Mouse (Mus musculus) hindbrain, embryonic 16.5 days (tissue): ENCODE data around the gene Nkx2-5. TPM values are rescaled to one million over a fixed set of nuclear protein-coding genes. Genes with fewer than 3 reads are reported as not detected.
A peak's percentile ranks its signal among the peaks of the same experiment; 100 is the strongest.

Experiments
- ATAC-seq: fragments of 200-750 bp; cut with Nextera tagmentation; 2 replicates; pipeline ENCODE4 v1.8.0; 2017; ENCODE audit warnings: moderate TSS enrichment, moderate library complexity
- H3K27ac ChIP-seq: fragments of 300-500 bp; sonication (generic); 2 replicates; pipeline ENCODE4 v1.5.1; 2014; ENCODE audit warnings: low read depth, mild to moderate bottlenecking, control low read depth, low read length, moderate library complexity
- H3K27me3 ChIP-seq: fragments of 300-500 bp; sonication (generic); replicated peaks from 2 replicates; pipeline ENCODE4 v1.6.1; 2014; ENCODE audit warnings: low read length; ENCODE audit not compliant: control insufficient read depth, insufficient read depth
- H3K36me3 ChIP-seq: fragments of 300-500 bp; sonication (generic); 2 replicates; pipeline ENCODE4 v1.6.1; 2014; ENCODE audit warnings: mild to moderate bottlenecking, low read length, moderate library complexity, mixed read lengths; ENCODE audit not compliant: control insufficient read depth, insufficient read depth
- H3K4me1 ChIP-seq: fragments of 300-500 bp; sonication (generic); 2 replicates; pipeline ENCODE4 v1.6.1; 2014; ENCODE audit warnings: low read depth, low read length; ENCODE audit not compliant: control insufficient read depth, insufficient read depth
- H3K4me2 ChIP-seq: fragments of 300-500 bp; sonication (generic); 2 replicates; pipeline ENCODE4 v1.6.1; 2014; ENCODE audit warnings: mild to moderate bottlenecking, low read length, control low read depth, moderate library complexity
- H3K4me3 ChIP-seq: fragments of 300-500 bp; sonication (generic); 2 replicates; pipeline ENCODE4 v1.5.1; 2014; ENCODE audit warnings: mild to moderate bottlenecking, low read length, control low read depth, moderate library complexity
- H3K9ac ChIP-seq: fragments of 300-500 bp; sonication (generic); 2 replicates; pipeline ENCODE4 v1.6.1; 2014; ENCODE audit warnings: low read depth, mild to moderate bottlenecking, control low read depth, low read length, moderate library complexity
- H3K9me3 ChIP-seq: fragments of 300-500 bp; sonication (generic); 2 replicates; pipeline ENCODE4 v1.6.1; 2014; ENCODE audit warnings: mild to moderate bottlenecking, low read length, moderate library complexity; ENCODE audit not compliant: control insufficient read depth
- WGBS: fragments of 180-500 bp; shearing (Covaris S2); extraction: QIAGEN DNeasy Blood & Tissue Kit; methylation state at CpG from one replicate; pipeline ENCODE4 v1.1.7; 2014; 5-methylcytosine and 5-hydroxymethylcytosine counted together
- polyA plus RNA-seq: library from polyadenylated mRNA; unstranded; fragments of >200 nt; fragmentation: Nextera tagmentation; extraction: Ambion mirVana; gene quantifications from 2 replicates; pipeline ENCODE4 v1.2.1, GENCODE M21; 2015

The Nkx2-5 gene
- not detected in 2 replicates for polyA plus RNA-seq

- Histone ChIP-seq H3K9me3 (no peaks in the 10 kb centered on the region), H3K27ac (no peak within 1 kb of the TSS), H3K27me3 (peaks cover 63% of the 10 kb centered on the region), H3K4me3 (no peak within 1 kb of the TSS), H3K9ac (no peak within 1 kb of the TSS), H3K4me1 (peaks cover 4% of the 10 kb centered on the region), H3K4me2 (no peak within 1 kb of the TSS), H3K36me3 (no peaks in the 10 kb centered on the region)
- no peak for ATAC-seq
- WGBS = 1% methylated on average over 5 of the region's 5 CpGs
Observed at GRCm38 (mm10) chr17:26844909-26845148, at the start of gene Nkx2-5. Gene Nkx2-5 (minus strand): TSS chr17:26845009.

GRCm38 (mm10) chr17:26894342-26894741, 49.5 kb upstream of the Nkx2-5 start:
- Histone ChIP-seq H3K9me3 (no peaks in the 10 kb centered on the region), H3K36me3 (no peaks in the 10 kb centered on the region), H3K27me3 (0 out of 2 replicates have a peak, but pooled peaks cover 2% of the 10 kb centered on the region), H3K4me3 (no peak overlapping the region), H3K4me1 (peaks cover 6% of the 10 kb centered on the region), H3K4me2 (no peak overlapping the region), H3K9ac (no peak overlapping the region), H3K27ac (no peak overlapping the region)
- ATAC-seq = no peak
- 54% methylated on average over 6 of the region's 6 CpGs for WGBS

- H3K4me1 ChIP-seq = peaks cover 6% of the 10 kb centered on the region
- H3K9me3 ChIP-seq = no peaks in the 10 kb centered on the region
- H3K36me3 ChIP-seq = no peaks in the 10 kb centered on the region
- ATAC-seq = no peak; the same call in 1 of the 2 replicates
- H3K4me3 ChIP-seq = no peak overlapping the region
- no peak overlapping the region for H3K4me2 ChIP-seq
- WGBS = 42% methylated on average over 6 of the region's 6 CpGs
- no peak overlapping the region for H3K9ac ChIP-seq
- no peak overlapping the region for H3K27ac ChIP-seq
- 0 out of 2 replicates have a peak, but pooled peaks cover 4% of the 10 kb centered on the region for H3K27me3 ChIP-seq
Observed at GRCm38 (mm10) chr17:26893492-26893891, 48.7 kb upstream of the Nkx2-5 start.

GRCm38 (mm10) chr17:26892635-26893375, 48.0 kb upstream of the Nkx2-5 start:
- H3K9me3 ChIP-seq = no peaks in the 10 kb centered on the region
- no peaks in the 10 kb centered on the region for H3K36me3 ChIP-seq
- peaks cover 6% of the 10 kb centered on the region for H3K4me1 ChIP-seq
- peak overlapping the region; percentile 0; the same call in 1 of the 2 replicates for H3K4me2 ChIP-seq
- peak overlapping the region; percentile 17; the same call in 1 of the 2 replicates for H3K9ac ChIP-seq
- ATAC-seq = no peak
- 26% methylated on average over 16 of the region's 16 CpGs for WGBS
- H3K27ac ChIP-seq = no peak overlapping the region
- H3K4me3 ChIP-seq = no peak overlapping the region
- H3K27me3 ChIP-seq = 0 out of 2 replicates have a peak, but pooled peaks cover 4% of the 10 kb centered on the region

- no peak overlapping the region for H3K4me2 ChIP-seq
- no peak overlapping the region for H3K4me3 ChIP-seq
- H3K4me1 ChIP-seq = peaks cover 19% of the 10 kb centered on the region
- H3K36me3 ChIP-seq = no peaks in the 10 kb centered on the region
- peaks cover 6% of the 10 kb centered on the region; the same call in 1 of the 2 replicates for H3K27me3 ChIP-seq
- no peak overlapping the region for H3K27ac ChIP-seq
- H3K9ac ChIP-seq = no peak overlapping the region
- no peaks in the 10 kb centered on the region for H3K9me3 ChIP-seq
- WGBS = 23% methylated on average over 3 of the region's 3 CpGs
- ATAC-seq = no peak
Observed at GRCm38 (mm10) chr17:26887926-26888325, 43.1 kb upstream of the Nkx2-5 start.

GRCm38 (mm10) chr17:26886047-26886749, 41.4 kb upstream of the Nkx2-5 start:
- WGBS = 8% methylated on average over 30 of the region's 30 CpGs
- peak overlapping the region; percentile 28; the same call in 1 of the 2 replicates for H3K9ac ChIP-seq

GRCm38 (mm10) chr17:26884995-26885926, 40.5 kb upstream of the Nkx2-5 start:
- 24% methylated on average over 25 of the region's 25 CpGs for WGBS
- no peak overlapping the region for H3K27ac ChIP-seq
- peak overlapping the region; percentile 78 for H3K4me2 ChIP-seq
- peak overlapping the region; percentile 52 for H3K9ac ChIP-seq
- H3K27me3 ChIP-seq = peaks cover 6% of the 10 kb centered on the region; the same call in 1 of the 2 replicates
- H3K36me3 ChIP-seq = no peaks in the 10 kb centered on the region
- ATAC-seq = peak; percentile 51; the same call in 1 of the 2 replicates
- H3K4me3 ChIP-seq = peak overlapping the region; percentile 47
- peaks cover 13% of the 10 kb centered on the region for H3K4me1 ChIP-seq
- no peaks in the 10 kb centered on the region for H3K9me3 ChIP-seq

More at GRCm38 (mm10) chr17:26886047-26886749, 41.4 kb upstream of the Nkx2-5 start:
- Histone ChIP-seq H3K4me3 (peak overlapping the region; percentile 47), H3K4me1 (peaks cover 13% of the 10 kb centered on the region), H3K27ac (no peak overlapping the region), H3K9me3 (no peaks in the 10 kb centered on the region), H3K27me3 (peaks cover 6% of the 10 kb centered on the region; the same call in 1 of the 2 replicates), H3K4me2 (peak overlapping the region; percentile 78), H3K36me3 (no peaks in the 10 kb centered on the region)
- ATAC-seq = peak; percentile 92

- H3K4me1 ChIP-seq = peaks cover 13% of the 10 kb centered on the region
- WGBS = 79% methylated on average over 6 of the region's 6 CpGs
- no peak overlapping the region for H3K4me2 ChIP-seq
- ATAC-seq = no peak
- no peak overlapping the region for H3K9ac ChIP-seq
- H3K27ac ChIP-seq = no peak overlapping the region
- H3K9me3 ChIP-seq = 0 out of 2 replicates have a peak, but pooled peaks cover 1% of the 10 kb centered on the region
- H3K27me3 ChIP-seq = peaks cover 3% of the 10 kb centered on the region; the same call in 1 of the 2 replicates
- no peaks in the 10 kb centered on the region for H3K36me3 ChIP-seq
- H3K4me3 ChIP-seq = no peak overlapping the region
Observed at GRCm38 (mm10) chr17:26883585-26883984, 38.8 kb upstream of the Nkx2-5 start.
